Mouse (Mus musculus) activated CD4-positive, CD25-positive, alpha-beta regulatory T cell, adult 4 months (primary cell): ENCODE measurements around the gene Ccl22. TPM values are rescaled to one million over a fixed set of nuclear protein-coding genes. Genes with fewer than 3 reads are reported as not detected.

Source experiments
- ATAC-seq: one replicate; pipeline ENCODE4 v1.8.0; 2017
- polyA plus RNA-seq, 2 experiments: library from polyadenylated mRNA; unstranded; fragments of 100-300 nt; shearing (Covaris generic); gene quantifications; one replicate each; pipeline ENCODE4 v1.2.1; 2017

Ccl22 gene
- under 1 TPM in 1 of 2 experiments, not detected in 1; 0.34 TPM for polyA plus RNA-seq

DNA sequence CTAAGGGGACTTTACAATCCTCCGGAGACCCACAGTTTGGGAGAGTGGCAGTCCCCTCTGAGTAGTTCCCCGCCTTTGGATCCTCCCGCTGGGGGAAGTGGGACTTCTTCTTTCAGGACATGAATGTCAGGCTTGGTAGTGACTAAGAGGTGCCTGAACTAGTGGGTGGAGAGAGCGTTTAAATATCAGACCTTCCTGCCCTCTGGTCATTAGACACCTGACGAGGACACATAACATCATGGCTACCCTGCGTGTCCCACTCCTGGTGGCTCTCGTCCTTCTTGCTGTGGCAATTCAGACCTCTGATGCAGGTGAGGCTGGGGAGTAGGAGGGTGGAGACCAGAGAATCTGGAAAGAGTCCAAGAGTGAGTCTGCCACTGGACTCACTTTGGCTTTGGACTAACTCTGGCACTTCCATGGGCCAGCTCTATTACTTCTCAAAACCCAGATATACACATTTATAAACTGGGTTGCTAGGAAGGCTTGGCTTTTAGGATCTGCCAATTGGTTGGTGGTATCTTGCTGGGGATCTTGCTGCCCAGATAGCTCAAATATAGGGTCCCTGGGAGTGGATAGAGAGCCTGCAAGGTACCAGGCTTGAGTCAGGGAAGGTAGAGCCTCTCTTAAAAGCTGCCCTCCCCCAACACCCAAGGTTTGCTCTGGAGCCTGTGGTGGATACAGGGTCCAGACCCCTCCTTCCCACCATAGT, at the start of gene Ccl22:
TSS of gene Ccl22 (plus strand) at position 115 of the 709 bp plus-strand sequence.
- ATAC-seq, result no peak

GRCm38 (mm10) chr8:94695994-94696384, 49.4 kb upstream of the Ccl22 start, which contains the start of gene Pllp:
Pllp (minus strand) TSS chr8:94696278.
- ATAC-seq, result no peak

DNA sequence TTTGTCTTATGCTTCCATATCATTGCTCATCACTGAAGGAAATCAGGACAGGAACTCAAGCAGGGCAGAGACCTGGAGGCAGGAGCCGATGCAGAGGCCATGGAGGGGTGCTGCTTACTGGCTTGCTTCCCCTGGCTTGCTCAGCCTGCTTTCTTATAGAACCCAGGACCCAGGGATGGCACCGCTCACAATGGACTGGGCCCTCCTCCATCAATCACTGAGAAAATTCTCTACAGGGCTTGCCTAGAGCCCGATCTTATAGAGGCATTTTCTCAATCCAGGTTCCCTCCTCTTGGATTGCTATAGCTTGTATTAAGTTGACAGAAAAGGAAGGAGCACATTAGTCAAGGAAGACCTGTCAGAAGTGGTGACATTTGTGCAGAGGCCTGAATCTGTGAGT, 48.8 kb upstream of the Ccl22 start:
- no peak for ATAC-seq

DNA sequence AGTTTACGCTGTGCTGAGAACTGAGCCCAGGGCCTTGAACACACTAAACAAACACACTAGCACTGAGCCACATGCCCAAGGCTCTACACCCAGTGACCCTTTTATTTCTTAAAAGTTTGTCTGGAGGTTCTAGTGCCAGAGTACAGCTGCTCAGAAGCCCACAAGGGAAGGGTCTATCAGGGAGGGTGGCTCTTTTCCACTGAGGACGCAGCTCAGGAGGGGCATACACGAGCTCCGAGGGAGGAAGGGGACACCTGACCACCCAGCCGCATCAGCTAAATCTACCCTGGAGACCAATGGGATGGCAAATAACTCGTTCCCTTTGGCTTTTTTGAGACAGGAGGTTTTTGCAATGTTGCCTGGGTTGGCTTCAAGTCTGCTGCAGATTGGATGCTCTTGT, 47.4 kb upstream of the Ccl22 start:
- no peak for ATAC-seq

DNA sequence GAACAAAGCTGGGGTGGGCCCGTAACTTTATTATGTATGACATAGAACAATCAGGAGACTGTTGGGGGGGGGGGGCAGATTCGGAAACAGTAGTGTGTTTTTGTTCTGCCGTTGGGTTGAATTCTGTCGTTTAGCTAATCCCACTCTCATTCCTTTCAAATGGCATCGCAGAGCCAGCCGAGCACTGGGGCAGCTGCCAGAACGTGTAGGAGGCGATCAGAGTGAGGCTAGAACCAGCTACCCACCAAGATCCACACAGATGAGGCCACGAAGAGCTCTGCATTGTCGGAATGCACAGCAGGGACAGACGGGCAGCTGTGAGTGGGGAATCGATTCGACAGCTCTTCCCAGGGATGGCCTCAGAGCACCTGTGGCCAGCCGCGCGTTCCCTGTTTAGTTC, 46.0 kb upstream of the Ccl22 start:
- no peak for ATAC-seq

DNA sequence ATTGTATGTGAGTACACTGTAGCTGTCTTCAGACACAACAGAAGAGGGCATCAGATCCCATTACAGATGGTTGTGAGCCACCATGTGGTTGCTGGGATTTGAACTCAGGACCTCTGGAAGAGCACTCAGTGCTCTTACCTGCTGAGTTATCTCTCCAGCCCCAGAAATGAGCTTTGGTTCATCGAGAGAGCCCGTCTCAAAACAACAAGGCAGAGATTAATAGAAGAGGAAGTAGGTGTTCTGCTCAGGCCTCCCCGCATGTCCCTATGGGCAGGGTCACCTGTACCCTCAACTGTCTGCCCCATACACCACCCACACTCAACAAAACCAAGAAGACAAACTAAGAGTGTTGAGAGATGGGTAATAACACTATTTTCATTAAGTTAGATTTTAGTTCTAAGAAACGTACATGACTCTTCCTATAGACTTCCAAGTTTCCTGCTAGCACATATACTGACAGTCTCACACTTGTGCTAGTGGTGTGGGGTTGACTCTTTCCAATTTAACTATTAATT, 44.9 kb upstream of the Ccl22 start:
- no peak for ATAC-seq

GRCm38 (mm10) chr8:94702156-94702555, 43.2 kb upstream of the Ccl22 start:
- ATAC-seq, result no peak

- ATAC-seq, result peak; percentile 55
These were observed 42.3 kb upstream of the Ccl22 start for GRCm38 (mm10) chr8:94702844-94703813.

GRCm38 (mm10) chr8:94703972-94704668, 41.3 kb upstream of the Ccl22 start:
- peak; percentile 65 for ATAC-seq

- ATAC-seq, result no peak
These were observed 40.8 kb upstream of the Ccl22 start for GRCm38 (mm10) chr8:94704669-94704984.

DNA sequence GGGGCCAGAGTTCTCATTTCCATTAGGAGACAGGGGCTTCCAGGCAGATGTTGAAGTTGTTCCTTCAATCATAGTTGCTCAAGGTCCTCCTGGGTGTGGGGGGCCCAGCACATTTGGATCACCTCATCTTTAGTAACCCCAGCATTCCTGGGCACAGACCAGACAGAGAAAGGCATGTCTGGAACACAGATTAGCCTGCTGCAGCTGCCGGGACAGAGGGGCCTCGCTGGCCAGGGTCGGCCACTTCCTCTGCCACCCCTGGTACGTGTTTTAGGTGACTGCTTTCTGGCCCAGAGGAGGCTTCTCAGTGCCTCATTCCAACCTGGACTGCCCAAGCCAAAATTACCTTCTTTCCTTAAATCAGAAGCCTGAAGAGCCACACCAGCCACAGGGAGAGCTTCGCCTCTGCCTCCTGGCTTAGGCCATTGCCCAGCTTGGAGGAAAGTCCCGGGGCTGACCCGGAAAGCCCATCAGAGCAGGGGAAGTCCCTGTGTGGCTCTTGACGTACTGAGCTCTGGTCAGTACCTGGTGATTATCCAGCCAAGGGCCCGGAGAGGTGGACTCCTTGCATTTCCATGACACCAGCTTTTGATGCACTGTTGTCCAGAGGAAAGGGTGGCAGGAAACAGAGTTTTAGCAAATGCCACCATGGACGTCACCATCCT, 39.7 kb upstream of the Ccl22 start:
- no peak for ATAC-seq

GRCm38 (mm10) chr8:94706732-94707395, 38.5 kb upstream of the Ccl22 start:
- no peak for ATAC-seq

DNA sequence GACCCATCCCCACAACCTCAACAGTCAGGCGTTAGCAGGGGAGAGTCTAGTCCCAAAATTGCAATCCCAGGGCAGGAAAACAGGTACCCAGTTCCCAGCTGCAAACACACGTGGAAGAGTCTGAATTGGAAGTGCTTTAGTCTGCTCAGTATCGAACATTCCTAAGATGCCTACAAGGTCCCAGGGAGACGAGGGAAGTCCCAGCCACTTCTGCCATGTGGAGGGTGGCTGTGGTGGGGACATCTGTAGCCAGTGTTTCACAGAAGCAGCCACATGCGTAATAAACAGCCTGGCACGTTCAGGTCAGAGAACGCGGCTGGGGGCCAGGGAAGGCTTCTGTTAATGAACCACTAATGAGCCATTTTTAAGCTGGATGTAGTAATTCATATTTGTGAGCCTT, 35.1 kb upstream of the Ccl22 start:
- no peak for ATAC-seq

DNA sequence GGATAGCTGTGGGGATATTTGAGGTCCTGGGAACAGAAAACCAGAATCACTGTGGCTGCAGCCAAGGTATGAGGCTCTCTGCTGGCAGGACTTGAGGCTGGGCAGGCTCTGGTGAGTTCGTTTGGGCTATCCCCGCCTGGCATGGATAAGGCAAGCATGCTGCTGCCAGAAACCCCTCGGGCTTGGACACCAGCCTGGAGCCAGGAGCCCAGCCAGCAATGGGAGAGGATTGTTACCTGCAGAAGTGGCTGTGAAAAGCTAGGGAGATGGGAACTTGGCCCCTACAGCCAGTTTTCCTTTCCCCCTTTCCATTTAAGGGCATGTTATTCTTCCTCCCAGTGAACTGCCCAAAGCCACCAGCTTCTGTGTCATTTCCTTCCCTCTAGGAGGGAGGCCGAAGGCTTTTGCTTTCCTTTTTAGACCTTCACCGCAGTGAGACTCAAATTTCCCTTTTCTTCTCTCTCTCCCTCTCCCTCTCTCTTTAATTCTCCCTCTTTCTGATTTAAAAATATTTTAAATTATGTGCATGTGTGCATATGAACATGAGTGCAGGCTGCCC, 34.2 kb upstream of the Ccl22 start:
- no peak for ATAC-seq

DNA sequence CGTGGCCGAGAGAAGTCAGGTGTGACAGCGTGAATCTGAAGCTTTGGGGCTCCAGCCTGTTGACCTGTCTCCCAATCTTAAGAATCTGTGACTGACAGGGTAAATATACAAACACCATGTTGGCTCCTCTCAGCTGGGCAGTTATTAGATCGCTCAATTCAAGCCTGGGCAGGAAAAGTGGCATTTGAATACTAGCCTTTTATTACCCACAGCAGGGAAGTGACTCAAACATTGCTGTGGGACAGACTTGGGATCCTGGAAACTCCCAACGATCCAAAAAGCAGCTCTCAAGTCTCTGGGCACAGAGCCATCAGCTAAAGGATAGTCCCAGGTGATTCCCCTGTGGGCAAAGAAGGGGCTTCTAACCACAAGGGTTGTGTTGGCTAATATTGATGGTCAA, 30.8 kb upstream of the Ccl22 start:
- ATAC-seq, result no peak

- ATAC-seq, result no peak
These were observed 29.5 kb upstream of the Ccl22 start for GRCm38 (mm10) chr8:94715871-94716270.

DNA sequence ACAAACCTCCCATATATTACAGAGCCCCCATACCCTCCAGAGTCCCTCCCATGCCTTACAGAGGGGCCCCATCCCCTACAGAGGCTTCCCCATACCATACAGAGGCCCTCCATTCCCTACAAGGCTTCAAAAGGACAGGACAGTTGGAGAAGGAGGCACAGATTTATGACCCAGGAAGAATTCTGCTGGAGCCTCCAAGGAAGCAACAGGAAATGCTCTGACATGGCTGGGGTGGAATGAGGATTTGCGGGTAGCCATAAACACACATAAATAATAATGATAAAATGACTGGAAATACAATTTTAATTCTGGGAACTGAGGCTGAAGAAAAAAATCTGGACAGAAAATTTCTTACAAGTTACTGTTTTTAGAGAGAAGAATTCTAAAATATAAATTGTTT, 28.5 kb upstream of the Ccl22 start:
- no peak for ATAC-seq

DNA sequence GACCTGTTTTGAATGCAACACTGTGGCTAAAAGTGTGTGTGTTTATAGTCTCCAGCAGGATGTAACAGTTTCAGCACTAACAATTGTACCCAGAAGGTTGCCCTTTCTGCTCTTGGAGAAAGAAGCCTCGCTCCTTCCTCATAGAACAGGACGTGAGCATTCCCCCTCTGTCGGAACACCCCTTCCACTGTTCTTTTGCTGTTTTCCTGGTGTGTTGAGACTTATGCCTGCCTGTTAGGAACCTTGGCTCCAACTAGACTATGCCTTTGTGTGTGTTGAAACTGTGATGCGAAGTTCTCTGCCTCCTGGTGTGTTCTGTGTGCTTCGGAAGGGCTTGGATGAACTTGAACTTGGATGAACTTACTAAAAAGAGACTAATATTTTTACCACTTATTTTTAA, 19.4 kb upstream of the Ccl22 start:
- no peak for ATAC-seq

DNA sequence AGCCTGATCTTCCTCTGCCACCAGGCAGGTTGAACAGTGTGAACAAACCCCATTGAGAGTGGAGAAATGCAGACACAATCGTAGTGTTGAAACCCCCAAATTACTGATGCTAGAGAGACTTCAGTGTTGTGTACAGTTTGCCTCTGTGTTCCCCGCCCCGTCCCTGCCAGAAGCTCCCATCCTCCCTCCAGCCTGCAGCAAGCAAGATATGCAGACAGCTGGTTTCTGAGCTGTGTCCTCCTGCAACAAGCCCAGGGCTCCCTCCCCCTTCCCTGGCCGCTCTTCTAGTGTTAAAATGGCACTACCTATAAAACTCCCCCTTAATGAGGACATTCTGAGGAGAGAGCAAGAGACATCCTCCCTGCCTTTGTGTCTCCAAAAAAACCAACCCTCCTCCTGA, 16.1 kb upstream of the Ccl22 start:
- ATAC-seq, result no peak

- no peak for ATAC-seq
These were observed 11.4 kb upstream of the Ccl22 start for GRCm38 (mm10) chr8:94733821-94734465.

DNA sequence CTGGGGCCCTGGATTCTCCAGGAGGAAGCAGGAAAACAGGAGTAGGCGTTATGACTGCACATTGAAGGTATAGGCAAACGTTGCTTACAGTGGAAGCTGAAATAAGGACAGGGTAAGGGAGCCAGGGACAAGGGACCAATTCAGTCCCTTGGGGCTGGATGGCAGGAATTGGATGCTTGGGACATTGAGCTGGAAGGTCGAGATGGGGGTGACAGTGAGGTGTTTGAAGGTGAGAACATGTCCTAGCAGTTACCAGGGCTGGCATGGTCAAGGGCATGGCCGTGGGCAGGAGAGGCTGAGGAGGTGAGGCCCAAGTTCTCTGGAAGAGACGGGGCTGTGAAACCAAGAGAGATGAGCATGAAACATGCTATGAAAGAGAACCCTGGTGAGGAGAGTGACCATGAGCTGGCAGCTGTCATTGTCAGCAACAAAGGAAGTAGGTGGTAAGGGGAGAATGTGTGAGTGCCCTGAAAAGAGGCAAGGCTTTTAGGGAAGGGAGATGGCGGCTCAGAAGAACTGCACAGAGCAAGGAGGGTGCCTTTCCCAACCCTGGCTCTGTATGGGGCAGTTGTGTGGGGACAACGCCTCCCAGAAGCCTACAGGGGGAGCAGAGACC, 10.5 kb upstream of the Ccl22 start:
- no peak for ATAC-seq
